Mouse (Mus musculus): ENCODE data around the gene Zfp710. TPM values are rescaled to one million over a fixed set of nuclear protein-coding genes. Genes with fewer than 3 reads are reported as not detected.

Gene Zfp710
- polyA plus RNA-seq, 1 experiment, result 5.3 TPM

DNA sequence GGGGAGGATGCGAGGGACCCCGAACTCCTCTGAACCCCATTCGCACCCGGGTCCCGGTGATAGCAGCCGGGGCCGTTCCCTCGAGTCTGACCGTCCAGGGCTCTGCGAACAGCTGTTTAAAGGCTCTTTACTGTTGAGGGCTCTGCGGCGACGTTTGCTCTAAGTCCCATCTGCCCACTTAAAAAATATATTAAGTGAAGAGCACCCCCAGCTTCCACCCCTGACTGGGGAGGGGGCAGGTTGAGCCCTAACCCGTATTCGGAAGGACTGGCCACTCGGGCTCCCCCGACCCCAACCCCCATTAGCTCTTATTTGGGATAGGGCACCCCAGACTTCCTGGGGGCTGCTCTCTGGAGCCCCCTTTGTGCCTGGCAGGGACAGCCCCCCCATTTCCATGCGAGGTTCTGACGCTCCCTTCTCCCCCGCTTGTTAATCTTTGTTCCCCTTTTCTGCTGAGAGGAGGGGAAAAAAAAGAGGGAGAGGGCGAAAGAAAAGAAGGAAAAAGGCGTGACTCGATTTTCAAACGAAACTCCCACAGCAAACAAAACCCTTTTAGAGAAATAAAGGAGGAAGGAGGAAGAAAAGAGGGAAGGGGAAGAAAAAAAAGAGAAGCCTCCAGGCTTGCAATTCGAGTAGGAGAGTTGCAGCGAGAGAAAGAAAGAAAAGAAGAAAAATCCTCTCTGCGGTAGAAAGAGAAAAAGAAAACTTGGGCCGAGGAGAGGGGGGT lies 940 bp downstream of the Zfp710 start:
- Histone ChIP-seq H3K79me2 (ENCODE audit: control insufficient read depth, insufficient read depth) (peaks cover 36% of the 10 kb centered on the region), H3K4me3 (ENCODE audit: insufficient read depth, poor library complexity, severe bottlenecking) (peak overlapping the region; percentile 56), H3K79me3 (ENCODE audit: low read depth) (peaks cover 12% of the 10 kb centered on the region), H3K36me3 (ENCODE audit: control insufficient read depth, insufficient read depth) (no peaks in the 10 kb centered on the region), H3K27me3 (ENCODE audit: control insufficient read depth, insufficient read depth, insufficient read length) (no peaks in the 10 kb centered on the region), H3ac (ENCODE audit: control insufficient read depth, insufficient read length, low read depth) (peak overlapping the region; percentile 72)
- TF ChIP-seq CEBPB (IDR thresholded peaks at IDR 0.05; ENCODE audit: low read depth) (no peak), CTCF (IDR thresholded peaks at IDR 0.05; ENCODE audit: control insufficient read depth, insufficient read depth, insufficient read length) (no peak), MYOD1 (IDR thresholded peaks at IDR 0.05; ENCODE audit: control insufficient read depth, insufficient read length, low read depth) (no peak), MAX (IDR thresholded peaks at IDR 0.05) (no peak), MYOG (IDR thresholded peaks at IDR 0.05; ENCODE audit: control insufficient read depth, extremely low read depth, insufficient read length) (no peak), FOSL1 (IDR thresholded peaks at IDR 0.05; ENCODE audit: insufficient read depth, low read length, poor library complexity, severe bottlenecking) (no peak), USF1 (IDR thresholded peaks at IDR 0.05; ENCODE audit: low read depth) (no peak)

GRCm38 (mm10) chr7:80026118-80026989 lies 1.7 kb downstream of the Zfp710 start:
- Histone ChIP-seq H3K4me3 (ENCODE audit: insufficient read depth, poor library complexity, severe bottlenecking) (peak overlapping the region; percentile 56), H3K27me3 (ENCODE audit: control insufficient read depth, insufficient read depth, insufficient read length) (no peaks in the 10 kb centered on the region), H3K79me2 (ENCODE audit: control insufficient read depth, insufficient read depth) (peaks cover 42% of the 10 kb centered on the region), H3ac (ENCODE audit: control insufficient read depth, insufficient read length, low read depth) (peak overlapping the region; percentile 93), H3K36me3 (ENCODE audit: control insufficient read depth, insufficient read depth) (no peaks in the 10 kb centered on the region), H3K79me3 (ENCODE audit: low read depth) (peaks cover 12% of the 10 kb centered on the region)
- TF ChIP-seq CTCF (IDR thresholded peaks at IDR 0.05; ENCODE audit: control insufficient read depth, insufficient read depth, insufficient read length) (no peak), MYOD1 (IDR thresholded peaks at IDR 0.05; ENCODE audit: control insufficient read depth, insufficient read length, low read depth) (no peak), MYOG (IDR thresholded peaks at IDR 0.05; ENCODE audit: control insufficient read depth, extremely low read depth, insufficient read length) (no peak), MAX (IDR thresholded peaks at IDR 0.05) (no peak), USF1 (IDR thresholded peaks at IDR 0.05; ENCODE audit: low read depth) (no peak), FOSL1 (IDR thresholded peaks at IDR 0.05; ENCODE audit: insufficient read depth, low read length, poor library complexity, severe bottlenecking) (no peak), CEBPB (IDR thresholded peaks at IDR 0.05; ENCODE audit: low read depth) (no peak)

DNA sequence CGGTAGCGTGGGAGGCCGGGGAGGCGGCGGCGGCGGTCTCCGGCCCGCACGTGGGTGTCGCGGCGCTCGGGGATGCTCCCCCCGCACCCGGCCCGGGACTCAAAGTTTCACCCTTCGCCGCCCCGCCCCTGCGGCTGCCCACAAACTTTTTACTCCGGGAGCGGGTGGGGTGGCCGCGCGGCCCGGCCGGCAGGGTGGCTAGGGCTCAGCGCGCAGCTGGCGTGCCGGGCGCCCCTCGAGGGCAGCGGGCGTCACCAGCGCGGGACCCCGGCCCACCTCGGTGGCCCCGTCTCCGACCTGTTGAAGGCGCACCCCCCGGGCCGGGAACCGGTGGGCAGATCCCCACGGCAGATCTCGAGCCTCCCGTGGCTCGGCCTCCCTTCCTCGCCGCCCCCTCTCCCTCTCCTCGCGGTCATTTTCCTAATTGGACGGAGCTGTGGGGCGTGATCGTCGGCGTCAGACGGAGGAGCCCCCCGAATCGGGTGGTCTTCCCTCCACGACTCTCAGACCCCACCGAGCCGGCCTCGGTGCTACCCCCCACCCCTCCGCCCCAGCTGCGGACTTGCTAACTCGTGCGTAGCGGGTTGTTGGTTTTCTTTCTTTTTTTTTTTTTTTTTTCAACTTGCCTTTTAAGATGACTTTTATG lies 2.5 kb downstream of the Zfp710 start:
- Histone ChIP-seq H3K79me2 (ENCODE audit: control insufficient read depth, insufficient read depth) (peaks cover 49% of the 10 kb centered on the region), H3K36me3 (ENCODE audit: control insufficient read depth, insufficient read depth) (no peaks in the 10 kb centered on the region), H3K27me3 (ENCODE audit: control insufficient read depth, insufficient read depth, insufficient read length) (no peaks in the 10 kb centered on the region), H3ac (ENCODE audit: control insufficient read depth, insufficient read length, low read depth) (peak overlapping the region; percentile 93), H3K79me3 (ENCODE audit: low read depth) (peaks cover 14% of the 10 kb centered on the region), H3K4me3 (ENCODE audit: insufficient read depth, poor library complexity, severe bottlenecking) (peak overlapping the region; percentile 56)
- TF ChIP-seq MYOD1 (IDR thresholded peaks at IDR 0.05; ENCODE audit: control insufficient read depth, insufficient read length, low read depth) (no peak), CTCF (IDR thresholded peaks at IDR 0.05; ENCODE audit: control insufficient read depth, insufficient read depth, insufficient read length) (no peak), FOSL1 (IDR thresholded peaks at IDR 0.05; ENCODE audit: insufficient read depth, low read length, poor library complexity, severe bottlenecking) (no peak), USF1 (IDR thresholded peaks at IDR 0.05; ENCODE audit: low read depth) (no peak), MAX (IDR thresholded peaks at IDR 0.05) (no peak), MYOG (IDR thresholded peaks at IDR 0.05; ENCODE audit: control insufficient read depth, extremely low read depth, insufficient read length) (no peak), CEBPB (IDR thresholded peaks at IDR 0.05; ENCODE audit: low read depth) (no peak)

DNA sequence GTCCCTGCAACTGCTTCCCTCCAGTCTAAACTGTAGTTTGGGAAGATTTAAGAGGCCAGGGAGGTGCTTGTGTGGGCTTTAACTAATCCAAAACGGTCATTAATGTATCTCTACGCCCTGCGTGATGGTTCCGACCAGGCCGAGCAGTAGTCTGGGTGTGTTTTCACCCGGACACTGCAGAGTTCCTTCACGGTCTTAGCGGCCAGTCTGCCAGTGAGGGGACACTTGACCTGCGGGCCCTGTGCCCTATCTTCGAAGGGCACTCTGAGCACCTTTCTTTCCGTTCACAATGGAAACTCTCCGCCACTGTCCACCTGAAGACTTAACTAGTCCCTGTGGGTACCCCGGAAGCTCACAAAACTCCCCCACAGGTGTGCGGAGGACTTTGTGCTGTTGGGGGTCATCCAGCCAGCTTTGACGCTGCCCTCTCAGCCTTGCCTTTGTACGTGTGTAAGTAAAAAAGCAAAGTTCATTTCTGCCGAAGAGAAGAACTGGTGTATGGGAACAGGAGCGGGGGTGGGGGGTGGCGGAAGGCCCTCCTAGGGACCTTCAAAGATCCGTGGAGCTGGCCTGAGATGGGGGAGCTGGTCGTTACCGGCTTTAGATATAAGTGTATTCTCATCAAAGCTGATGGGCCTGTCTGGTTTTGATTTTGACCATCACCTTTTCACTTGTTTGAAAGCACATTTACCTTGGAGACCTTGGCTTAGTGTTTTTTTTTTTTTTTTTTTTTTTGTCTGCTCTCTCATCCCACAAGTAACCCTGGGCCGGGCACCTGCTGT lies 3.2 kb downstream of the Zfp710 start:
- H3ac ChIP-seq (ENCODE audit: control insufficient read depth, insufficient read length, low read depth), result peak overlapping the region; percentile 64
- H3K27me3 ChIP-seq (ENCODE audit: control insufficient read depth, insufficient read depth, insufficient read length), result no peaks in the 10 kb centered on the region
- TF ChIP-seq FOSL1 (IDR thresholded peaks at IDR 0.05; ENCODE audit: insufficient read depth, low read length, poor library complexity, severe bottlenecking) (no peak), MAX (IDR thresholded peaks at IDR 0.05) (no peak), MYOG (IDR thresholded peaks at IDR 0.05; ENCODE audit: control insufficient read depth, extremely low read depth, insufficient read length) (no peak), MYOD1 (IDR thresholded peaks at IDR 0.05; ENCODE audit: control insufficient read depth, insufficient read length, low read depth) (no peak), USF1 (IDR thresholded peaks at IDR 0.05; ENCODE audit: low read depth) (no peak), CEBPB (IDR thresholded peaks at IDR 0.05; ENCODE audit: low read depth) (no peak)
- peak overlapping the region; percentile 56 for H3K4me3 ChIP-seq (ENCODE audit: insufficient read depth, poor library complexity, severe bottlenecking)
- H3K79me3 ChIP-seq (ENCODE audit: low read depth), result peaks cover 15% of the 10 kb centered on the region
- H3K79me2 ChIP-seq (ENCODE audit: control insufficient read depth, insufficient read depth), result peaks cover 56% of the 10 kb centered on the region
- no peaks in the 10 kb centered on the region for H3K36me3 ChIP-seq (ENCODE audit: control insufficient read depth, insufficient read depth)

DNA sequence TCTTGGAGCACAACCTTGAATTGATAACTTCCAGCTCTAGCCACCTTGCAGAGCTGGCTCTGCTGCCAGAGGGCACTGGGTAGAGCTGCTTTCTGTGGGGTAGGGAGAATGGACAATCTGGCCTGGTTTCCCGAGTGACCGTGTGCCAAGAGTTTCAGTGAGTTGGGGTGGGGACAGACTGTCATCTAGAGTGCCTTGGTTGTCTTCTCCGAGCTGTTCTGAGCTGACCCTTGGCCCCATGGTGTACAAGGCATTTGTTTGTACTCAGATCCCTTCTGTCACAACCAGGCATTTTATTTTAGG lies 3.8 kb downstream of the Zfp710 start:
- peaks cover 62% of the 10 kb centered on the region for H3K79me2 ChIP-seq (ENCODE audit: control insufficient read depth, insufficient read depth)
- H3K4me3 ChIP-seq (ENCODE audit: insufficient read depth, poor library complexity, severe bottlenecking), result no peak overlapping the region
- no peaks in the 10 kb centered on the region for H3K27me3 ChIP-seq (ENCODE audit: control insufficient read depth, insufficient read depth, insufficient read length)
- peaks cover 19% of the 10 kb centered on the region for H3K79me3 ChIP-seq (ENCODE audit: low read depth)
- no peak overlapping the region for H3ac ChIP-seq (ENCODE audit: control insufficient read depth, insufficient read length, low read depth)
- TF ChIP-seq CEBPB (IDR thresholded peaks at IDR 0.05; ENCODE audit: low read depth), result no peak
- TF ChIP-seq MYOG (IDR thresholded peaks at IDR 0.05; ENCODE audit: control insufficient read depth, extremely low read depth, insufficient read length), result no peak
- TF ChIP-seq FOSL1 (IDR thresholded peaks at IDR 0.05; ENCODE audit: insufficient read depth, low read length, poor library complexity, severe bottlenecking), result no peak
- TF ChIP-seq USF1 (IDR thresholded peaks at IDR 0.05; ENCODE audit: low read depth), result no peak
- no peak for TF ChIP-seq CTCF (IDR thresholded peaks at IDR 0.05; ENCODE audit: control insufficient read depth, insufficient read depth, insufficient read length)
- no peak for TF ChIP-seq MAX (IDR thresholded peaks at IDR 0.05)
- TF ChIP-seq MYOD1 (IDR thresholded peaks at IDR 0.05; ENCODE audit: control insufficient read depth, insufficient read length, low read depth), result no peak
- no peaks in the 10 kb centered on the region for H3K36me3 ChIP-seq (ENCODE audit: control insufficient read depth, insufficient read depth)
